Mouse (Mus musculus) hindbrain, embryonic 16.5 days (tissue): Measurements from ENCODE around the gene Psma1. TPM values are rescaled to one million over a fixed set of nuclear protein-coding genes. Genes with fewer than 3 reads are reported as not detected.
A peak's percentile ranks its signal among the peaks of the same experiment; 100 is the strongest.

Experiments
- ATAC-seq: fragments of 200-750 bp; cut with Nextera tagmentation; 2 replicates; pipeline ENCODE4 v1.8.0; 2017; ENCODE audit warnings: moderate TSS enrichment, moderate library complexity
- H3K27ac ChIP-seq: fragments of 300-500 bp; sonication (generic); 2 replicates; pipeline ENCODE4 v1.5.1; 2014; ENCODE audit warnings: low read depth, mild to moderate bottlenecking, control low read depth, low read length, moderate library complexity
- H3K27me3 ChIP-seq: fragments of 300-500 bp; sonication (generic); replicated peaks from 2 replicates; pipeline ENCODE4 v1.6.1; 2014; ENCODE audit warnings: low read length; ENCODE audit not compliant: control insufficient read depth, insufficient read depth
- H3K36me3 ChIP-seq: fragments of 300-500 bp; sonication (generic); 2 replicates; pipeline ENCODE4 v1.6.1; 2014; ENCODE audit warnings: mild to moderate bottlenecking, low read length, moderate library complexity, mixed read lengths; ENCODE audit not compliant: control insufficient read depth, insufficient read depth
- H3K4me1 ChIP-seq: fragments of 300-500 bp; sonication (generic); 2 replicates; pipeline ENCODE4 v1.6.1; 2014; ENCODE audit warnings: low read depth, low read length; ENCODE audit not compliant: control insufficient read depth, insufficient read depth
- H3K4me2 ChIP-seq: fragments of 300-500 bp; sonication (generic); 2 replicates; pipeline ENCODE4 v1.6.1; 2014; ENCODE audit warnings: mild to moderate bottlenecking, low read length, control low read depth, moderate library complexity
- H3K4me3 ChIP-seq: fragments of 300-500 bp; sonication (generic); 2 replicates; pipeline ENCODE4 v1.5.1; 2014; ENCODE audit warnings: mild to moderate bottlenecking, low read length, control low read depth, moderate library complexity
- H3K9ac ChIP-seq: fragments of 300-500 bp; sonication (generic); 2 replicates; pipeline ENCODE4 v1.6.1; 2014; ENCODE audit warnings: low read depth, mild to moderate bottlenecking, control low read depth, low read length, moderate library complexity
- H3K9me3 ChIP-seq: fragments of 300-500 bp; sonication (generic); 2 replicates; pipeline ENCODE4 v1.6.1; 2014; ENCODE audit warnings: mild to moderate bottlenecking, low read length, moderate library complexity; ENCODE audit not compliant: control insufficient read depth
- WGBS: fragments of 180-500 bp; shearing (Covaris S2); extraction: QIAGEN DNeasy Blood & Tissue Kit; methylation state at CpG from one replicate; pipeline ENCODE4 v1.1.7; 2014; 5-methylcytosine and 5-hydroxymethylcytosine counted together
- polyA plus RNA-seq: library from polyadenylated mRNA; unstranded; fragments of >200 nt; fragmentation: Nextera tagmentation; extraction: Ambion mirVana; gene quantifications from 2 replicates; pipeline ENCODE4 v1.2.1, GENCODE M21; 2015

Gene Psma1
- polyA plus RNA-seq, 1 experiment from 2014 or later = 357 TPM

DNA sequence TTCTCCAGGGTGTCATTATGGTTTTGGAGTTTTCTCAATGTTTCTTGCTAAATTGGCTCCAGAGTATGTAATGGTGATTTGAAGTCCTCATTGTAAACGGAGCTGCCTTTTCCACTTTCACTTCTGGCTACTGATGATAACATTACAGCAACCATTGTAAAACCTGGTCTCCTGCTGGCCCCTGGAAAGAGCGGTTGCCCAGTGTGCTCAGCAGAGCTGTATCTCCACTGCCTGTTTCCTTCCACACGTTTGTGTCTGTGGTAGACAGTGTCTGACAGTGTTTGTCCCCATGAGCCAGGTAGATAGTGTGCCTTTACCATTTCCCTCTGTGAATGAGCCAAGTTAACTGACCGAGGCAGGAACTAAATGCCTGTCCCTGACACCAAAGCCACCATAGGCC, 33.1 kb upstream of the Psma1 start:
- Histone ChIP-seq H3K9me3 (no peaks in the 10 kb centered on the region), H3K4me2 (no peak overlapping the region), H3K4me1 (no peaks in the 10 kb centered on the region), H3K36me3 (no peaks in the 10 kb centered on the region), H3K9ac (no peak overlapping the region), H3K27ac (no peak overlapping the region), H3K27me3 (no peaks in the 10 kb centered on the region), H3K4me3 (no peak overlapping the region)
- WGBS = 66% methylated on average over 4 of the region's 4 CpGs
- no peak for ATAC-seq

- ATAC-seq = no peak
- H3K27me3 ChIP-seq = no peaks in the 10 kb centered on the region
- H3K9me3 ChIP-seq = no peaks in the 10 kb centered on the region
- WGBS = 82% methylated on average over 4 of the region's 4 CpGs
- H3K27ac ChIP-seq = no peak overlapping the region
- no peak overlapping the region for H3K9ac ChIP-seq
- no peaks in the 10 kb centered on the region for H3K36me3 ChIP-seq
- no peak overlapping the region for H3K4me2 ChIP-seq
- H3K4me3 ChIP-seq = no peak overlapping the region
- no peaks in the 10 kb centered on the region for H3K4me1 ChIP-seq
These were observed 25.4 kb upstream of the Psma1 start for GRCm38 (mm10) chr7:114301293-114301782.

DNA sequence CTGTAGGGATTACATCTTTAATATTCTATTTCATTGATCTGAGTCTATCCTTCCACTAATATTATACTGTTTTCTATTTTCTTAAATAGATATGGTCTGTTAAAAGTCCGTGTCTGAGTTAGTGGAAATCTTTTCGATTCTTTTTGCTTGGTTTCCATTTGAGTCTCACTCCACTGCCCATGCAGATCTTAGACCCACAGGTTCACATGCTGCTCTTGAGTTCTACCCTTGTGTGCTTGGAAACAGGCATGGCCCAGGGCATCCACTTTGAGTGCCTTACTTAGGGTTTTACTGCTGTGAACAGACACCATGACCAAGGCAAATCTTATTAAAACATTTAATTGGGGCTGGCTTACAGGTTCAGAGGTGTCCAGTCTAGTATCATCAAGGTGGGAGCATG, 24.9 kb upstream of the Psma1 start:
- Histone ChIP-seq H3K27ac (no peak overlapping the region), H3K4me3 (no peak overlapping the region), H3K9me3 (no peaks in the 10 kb centered on the region), H3K4me2 (no peak overlapping the region), H3K9ac (no peak overlapping the region), H3K27me3 (no peaks in the 10 kb centered on the region), H3K4me1 (no peaks in the 10 kb centered on the region), H3K36me3 (no peaks in the 10 kb centered on the region)
- WGBS = 88% methylated on average over 2 of the region's 2 CpGs
- no peak for ATAC-seq

- H3K9ac ChIP-seq = no peak overlapping the region
- no peak overlapping the region for H3K4me2 ChIP-seq
- no peak for ATAC-seq
- H3K27me3 ChIP-seq = no peaks in the 10 kb centered on the region
- 71% methylated on average over 4 of the region's 4 CpGs for WGBS
- H3K9me3 ChIP-seq = no peaks in the 10 kb centered on the region
- no peaks in the 10 kb centered on the region for H3K4me1 ChIP-seq
- no peak overlapping the region for H3K4me3 ChIP-seq
- H3K36me3 ChIP-seq = no peaks in the 10 kb centered on the region
- no peak overlapping the region for H3K27ac ChIP-seq
These were observed 23.3 kb upstream of the Psma1 start for GRCm38 (mm10) chr7:114299247-114299646.

DNA sequence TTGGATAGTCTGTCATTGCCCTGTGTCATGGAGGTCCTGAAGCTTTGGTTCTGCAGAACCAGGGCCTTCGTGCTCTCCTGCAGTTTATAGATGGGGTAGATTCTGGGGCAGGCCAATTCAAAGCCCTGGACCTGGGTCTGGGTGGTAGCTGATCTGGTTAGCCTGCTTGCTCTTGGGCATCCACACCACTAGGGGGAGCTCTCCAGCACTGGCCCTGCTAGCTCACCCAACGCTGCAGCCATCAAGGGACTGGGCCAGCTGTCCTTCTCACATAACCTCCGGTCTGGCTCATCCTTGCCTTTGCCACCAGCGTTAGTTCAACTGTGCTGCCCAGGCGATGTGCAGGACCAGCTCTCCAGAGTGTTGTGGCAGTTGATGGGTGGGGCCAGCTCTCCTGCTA, 18.8 kb upstream of the Psma1 start:
- no peak for ATAC-seq
- Histone ChIP-seq H3K36me3 (no peaks in the 10 kb centered on the region), H3K27ac (no peak overlapping the region), H3K4me2 (no peak overlapping the region), H3K4me1 (peaks cover 3% of the 10 kb centered on the region; the same call in 1 of the 2 replicates), H3K9me3 (no peaks in the 10 kb centered on the region), H3K4me3 (no peak overlapping the region), H3K9ac (no peak overlapping the region), H3K27me3 (no peaks in the 10 kb centered on the region)
- WGBS = 83% methylated on average over 5 of the region's 5 CpGs

DNA sequence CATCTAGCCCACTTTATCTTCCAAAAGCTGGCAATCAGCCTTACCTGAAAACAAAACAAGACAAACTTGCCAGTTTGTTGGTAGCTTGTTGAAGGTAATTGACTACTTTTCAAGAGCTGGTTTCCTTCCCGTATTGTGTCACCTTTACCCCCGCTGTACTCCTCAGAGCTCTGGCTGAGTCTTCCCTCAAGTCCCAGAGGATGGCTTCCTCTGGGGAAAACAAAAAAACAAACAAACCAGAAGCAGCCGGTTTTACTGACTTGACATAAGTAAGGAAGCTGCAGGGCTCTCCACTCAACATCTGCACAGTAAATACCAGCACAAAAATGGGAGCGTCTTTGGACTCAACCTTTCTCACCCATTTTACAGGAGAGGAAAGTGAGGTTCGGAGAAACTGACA, 18.0 kb upstream of the Psma1 start:
- H3K36me3 ChIP-seq = no peaks in the 10 kb centered on the region
- no peak overlapping the region for H3K27ac ChIP-seq
- 84% methylated on average over 5 of the region's 5 CpGs for WGBS
- peaks cover 3% of the 10 kb centered on the region; the same call in 1 of the 2 replicates for H3K4me1 ChIP-seq
- H3K9me3 ChIP-seq = no peaks in the 10 kb centered on the region
- no peak overlapping the region for H3K4me3 ChIP-seq
- H3K4me2 ChIP-seq = no peak overlapping the region
- H3K9ac ChIP-seq = no peak overlapping the region
- no peak for ATAC-seq
- H3K27me3 ChIP-seq = no peaks in the 10 kb centered on the region

DNA sequence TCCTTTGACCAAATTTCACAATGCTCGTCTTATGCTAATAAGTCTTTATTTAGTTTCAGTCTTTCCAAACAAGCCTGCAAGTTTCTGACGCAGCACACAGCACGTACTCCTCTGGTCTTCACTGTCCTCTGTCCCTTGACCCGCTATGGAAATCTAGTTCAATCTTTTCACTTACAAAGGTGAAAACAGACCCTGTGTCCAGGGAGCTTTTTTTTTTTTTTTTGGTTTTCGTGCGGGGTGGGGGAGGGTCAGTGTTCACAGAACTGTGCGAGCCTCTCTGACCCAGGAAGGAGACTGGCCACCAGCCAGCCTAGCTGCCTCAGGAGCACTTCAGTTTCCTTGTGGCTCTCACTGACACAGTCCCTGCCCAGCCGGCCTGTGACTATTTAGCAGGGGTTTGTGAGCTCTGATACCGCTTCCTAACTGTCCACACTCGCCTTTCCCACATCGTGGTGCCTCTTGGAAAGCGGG, 16.6 kb upstream of the Psma1 start:
- Histone ChIP-seq H3K27ac (no peak overlapping the region), H3K4me3 (no peak overlapping the region), H3K36me3 (no peaks in the 10 kb centered on the region), H3K9ac (0 out of 2 replicates have a peak overlapping the region, but pooled peaks have one; percentile 36), H3K4me1 (peaks cover 3% of the 10 kb centered on the region; the same call in 1 of the 2 replicates), H3K27me3 (no peaks in the 10 kb centered on the region), H3K9me3 (no peaks in the 10 kb centered on the region), H3K4me2 (peak overlapping the region; percentile 33)
- ATAC-seq = peak; percentile 68; the same call in 1 of the 2 replicates
- 15% methylated on average over 12 of the region's 12 CpGs for WGBS

GRCm38 (mm10) chr7:114291461-114292335, 15.8 kb upstream of the Psma1 start:
- Histone ChIP-seq H3K4me2 (no peak overlapping the region), H3K9me3 (no peaks in the 10 kb centered on the region), H3K27ac (no peak overlapping the region; the same call in 1 of the 2 replicates), H3K4me3 (no peak overlapping the region), H3K27me3 (no peaks in the 10 kb centered on the region), H3K4me1 (peaks cover 3% of the 10 kb centered on the region; the same call in 1 of the 2 replicates), H3K36me3 (no peaks in the 10 kb centered on the region), H3K9ac (no peak overlapping the region)
- no peak for ATAC-seq
- 31% methylated on average over 15 of the region's 15 CpGs for WGBS

- WGBS = 54% methylated on average over 5 of the region's 5 CpGs
- no peaks in the 10 kb centered on the region for H3K9me3 ChIP-seq
These were observed 14.2 kb upstream of the Psma1 start for GRCm38 (mm10) chr7:114290078-114290506.

More at GRCm38 (mm10) chr7:114290078-114290506, 14.2 kb upstream of the Psma1 start:
- H3K27me3 ChIP-seq = no peaks in the 10 kb centered on the region
- H3K9ac ChIP-seq = no peak overlapping the region
- no peak overlapping the region for H3K4me3 ChIP-seq
- no peaks in the 10 kb centered on the region for H3K36me3 ChIP-seq
- no peak overlapping the region; the same call in 1 of the 2 replicates for H3K27ac ChIP-seq
- peak; percentile 79 for ATAC-seq
- H3K4me2 ChIP-seq = no peak overlapping the region
- peaks cover 3% of the 10 kb centered on the region; the same call in 1 of the 2 replicates for H3K4me1 ChIP-seq
